Mouse (Mus musculus): Measurements from ENCODE around the gene Vstm4.
A peak's percentile ranks its signal among the peaks of the same experiment; 100 is the strongest.

Vstm4 gene

DNA sequence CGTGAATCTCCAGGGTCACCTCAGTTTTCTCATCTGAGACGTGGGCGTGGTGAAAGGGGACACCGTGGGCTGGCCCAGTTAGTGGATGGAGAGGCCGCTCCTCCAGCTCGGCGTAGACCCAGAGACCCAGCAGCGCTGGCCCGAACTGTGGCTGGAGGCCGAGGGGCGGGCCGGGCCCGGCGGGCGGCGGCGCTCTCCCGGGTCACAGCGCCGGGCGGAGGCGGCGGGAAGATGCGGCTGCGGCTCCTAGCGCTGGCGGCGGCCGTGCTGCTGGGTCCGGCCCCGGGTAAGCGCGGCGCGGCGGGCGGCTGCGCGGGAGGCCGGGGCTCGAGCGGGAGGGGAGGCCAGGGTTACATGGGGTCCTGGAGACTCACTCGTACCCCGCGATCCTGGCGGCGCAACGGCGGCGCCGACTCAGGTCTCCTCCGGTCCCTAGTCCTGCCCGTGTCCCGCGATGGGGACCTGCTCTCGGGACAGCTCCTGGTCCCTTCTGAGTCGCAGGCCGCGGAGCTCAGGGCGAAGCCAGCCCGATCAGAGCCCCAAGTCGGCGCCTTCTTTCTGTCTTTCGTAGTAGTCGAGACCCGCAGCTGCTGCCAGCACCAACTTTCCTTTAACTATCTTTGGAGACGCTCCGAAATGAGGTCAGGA is at the start of gene Vstm4:
TSS of gene Vstm4 (plus strand) at position 76 of the 648 bp plus-strand sequence.
- DNase-seq (ENCODE audit: low spot score in 2 of 2): peak; percentile 8 to 15

- no peak for DNase-seq (ENCODE audit: low spot score in 2 of 2)
These were observed 46.4 kb upstream of the Vstm4 start for GRCm38 (mm10) chr14:32810111-32810510.

DNA sequence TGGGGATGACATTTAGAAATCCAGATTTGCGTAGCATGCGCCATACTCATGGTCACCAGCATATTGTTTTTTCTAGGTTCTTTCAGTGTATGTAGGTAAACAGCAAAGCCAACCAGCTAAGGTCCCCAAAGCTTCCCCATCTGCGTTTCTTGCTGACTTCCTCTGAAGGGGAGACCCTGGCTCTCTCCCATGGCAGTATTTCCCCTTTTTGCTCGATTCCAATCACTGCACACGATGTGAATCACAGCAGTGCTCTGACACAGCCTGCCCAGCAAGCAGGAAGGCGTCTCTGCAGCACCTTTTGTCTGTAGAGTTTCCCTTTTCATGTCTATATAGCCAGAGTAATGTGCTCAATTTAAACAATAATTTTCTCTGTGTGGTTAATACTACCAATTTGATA is 44.1 kb upstream of the Vstm4 start:
- no peak for DNase-seq (ENCODE audit: low spot score in 2 of 2)

DNA sequence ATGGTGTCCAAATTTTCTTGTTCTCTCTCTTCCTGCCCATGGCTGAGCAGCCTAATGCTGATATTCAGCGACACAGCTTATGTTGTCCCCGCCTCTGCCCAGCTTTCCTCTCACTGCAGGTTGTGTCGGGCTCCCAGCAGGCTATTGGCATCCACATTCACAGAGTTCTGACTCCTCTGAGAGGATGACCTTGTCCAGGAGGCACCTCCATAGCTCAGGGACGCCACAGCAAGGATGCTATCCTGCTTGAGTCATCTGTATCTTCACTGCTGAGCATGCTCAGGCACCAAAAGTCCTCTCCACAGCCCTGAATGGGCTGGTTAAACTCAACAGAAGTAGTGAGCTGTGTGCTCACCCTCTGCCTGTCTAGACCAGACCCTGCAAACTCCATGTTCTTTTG is 41.6 kb upstream of the Vstm4 start:
- no peak for DNase-seq (ENCODE audit: low spot score in 2 of 2)

GRCm38 (mm10) chr14:32816533-32816932 is 40.0 kb upstream of the Vstm4 start:
- no peak for DNase-seq (ENCODE audit: low spot score in 2 of 2)

- no peak for DNase-seq (ENCODE audit: low spot score in 2 of 2)
These were observed 39.3 kb upstream of the Vstm4 start for GRCm38 (mm10) chr14:32817258-32817657.

DNA sequence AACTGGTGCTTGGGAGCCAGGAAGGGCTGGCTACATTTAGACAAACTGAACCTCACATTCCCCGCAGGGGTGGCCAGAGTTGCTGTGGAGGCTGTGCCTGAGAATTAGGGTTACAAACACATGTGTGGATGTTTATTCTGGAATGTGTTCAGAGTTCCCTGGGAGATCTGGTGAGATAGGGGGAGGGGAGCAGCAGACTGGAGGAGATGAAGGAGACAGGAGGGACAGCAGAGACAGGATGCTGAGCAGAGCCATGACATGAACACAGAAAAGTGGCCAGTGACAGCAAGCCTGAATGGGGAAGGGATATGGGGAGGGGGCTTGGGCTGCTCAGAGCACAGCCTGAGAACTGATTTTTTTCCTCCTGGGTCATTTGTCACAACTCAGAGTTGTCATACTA is 37.3 kb upstream of the Vstm4 start:
- no peak for DNase-seq (ENCODE audit: low spot score in 2 of 2)

GRCm38 (mm10) chr14:32822812-32823211 is 33.7 kb upstream of the Vstm4 start:
- DNase-seq (ENCODE audit: low spot score in 2 of 2): no peak

DNA sequence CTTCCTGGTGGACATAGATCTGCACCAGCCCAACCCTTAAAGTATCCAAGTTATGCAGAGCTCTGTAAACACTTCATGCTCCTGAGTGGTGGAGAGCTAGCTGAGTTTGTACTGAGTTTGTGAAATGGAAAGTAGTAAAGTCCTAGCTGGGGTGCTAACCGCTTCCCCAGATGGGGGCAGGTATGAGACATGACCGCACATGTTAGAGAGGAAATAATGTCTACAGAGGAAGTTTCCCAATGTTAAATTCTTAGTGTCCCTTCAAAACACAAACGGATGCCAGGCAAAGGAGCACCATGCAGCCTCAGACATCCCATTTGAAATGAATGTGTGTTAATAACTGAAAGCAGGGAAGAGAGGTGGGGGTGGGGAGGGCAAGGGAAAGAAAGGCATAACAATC is 32.7 kb upstream of the Vstm4 start:
- no peak for DNase-seq (ENCODE audit: low spot score in 2 of 2)

DNA sequence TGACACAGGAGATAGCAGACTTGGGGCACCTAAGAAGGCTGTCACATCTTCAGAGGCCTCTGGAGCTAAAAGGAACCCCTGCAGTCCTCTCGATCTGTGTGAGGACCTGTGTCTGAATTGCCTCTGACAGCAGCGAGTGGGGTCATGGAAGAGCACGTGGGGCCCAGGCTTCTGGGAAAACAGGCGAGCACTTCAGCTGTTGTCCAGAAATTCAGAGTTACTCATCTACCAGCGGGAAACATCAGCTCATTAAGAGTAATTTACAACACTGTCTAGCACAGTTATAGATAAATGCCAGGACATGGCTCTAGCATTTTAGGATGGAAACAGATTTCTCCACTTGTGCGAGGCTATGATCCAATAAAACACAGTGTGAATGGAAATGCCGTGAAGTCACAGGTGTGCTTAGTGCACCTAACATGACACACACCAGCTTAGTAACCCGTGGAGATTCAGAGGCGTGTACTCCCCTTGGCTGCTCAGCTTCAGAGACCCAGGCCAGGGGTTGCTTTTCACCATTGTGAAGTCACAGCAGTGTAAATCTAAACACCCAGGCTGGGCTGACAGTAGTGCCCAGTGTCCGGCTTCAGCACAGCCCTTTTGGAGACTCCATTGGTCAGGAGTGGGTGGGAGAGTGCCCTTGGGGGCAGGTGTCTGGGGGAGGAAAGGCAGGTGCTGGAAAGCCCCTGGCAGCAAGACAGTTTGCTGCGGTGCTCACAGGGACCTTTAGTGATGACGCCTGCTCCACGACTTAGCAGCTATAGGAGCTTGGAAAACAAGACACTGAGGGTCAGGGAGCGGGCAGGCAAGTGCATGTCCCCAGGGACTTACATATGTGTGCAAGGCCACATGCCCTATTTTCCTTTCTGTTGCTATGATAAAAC is 32.0 kb upstream of the Vstm4 start:
- DNase-seq (ENCODE audit: low spot score in 2 of 2): no peak

GRCm38 (mm10) chr14:32825426-32826032 is 31.0 kb upstream of the Vstm4 start:
- no peak for DNase-seq (ENCODE audit: low spot score in 2 of 2)

GRCm38 (mm10) chr14:32827165-32827564 is 29.4 kb upstream of the Vstm4 start:
- no peak for DNase-seq (ENCODE audit: low spot score in 2 of 2)

GRCm38 (mm10) chr14:32827994-32828650 is 28.4 kb upstream of the Vstm4 start:
- peak in 1 of 2 experiments; percentile 6 for DNase-seq (ENCODE audit: low spot score in 2 of 2)

- DNase-seq (ENCODE audit: low spot score in 2 of 2): no peak
These were observed 22.7 kb upstream of the Vstm4 start, which contains the start of gene Fam170b for GRCm38 (mm10) chr14:32833847-32834246. TSS of gene Fam170b (plus strand) at chr14:32833962.

- DNase-seq (ENCODE audit: low spot score in 2 of 2): no peak
These were observed 21.4 kb upstream of the Vstm4 start for GRCm38 (mm10) chr14:32835181-32835580.

DNA sequence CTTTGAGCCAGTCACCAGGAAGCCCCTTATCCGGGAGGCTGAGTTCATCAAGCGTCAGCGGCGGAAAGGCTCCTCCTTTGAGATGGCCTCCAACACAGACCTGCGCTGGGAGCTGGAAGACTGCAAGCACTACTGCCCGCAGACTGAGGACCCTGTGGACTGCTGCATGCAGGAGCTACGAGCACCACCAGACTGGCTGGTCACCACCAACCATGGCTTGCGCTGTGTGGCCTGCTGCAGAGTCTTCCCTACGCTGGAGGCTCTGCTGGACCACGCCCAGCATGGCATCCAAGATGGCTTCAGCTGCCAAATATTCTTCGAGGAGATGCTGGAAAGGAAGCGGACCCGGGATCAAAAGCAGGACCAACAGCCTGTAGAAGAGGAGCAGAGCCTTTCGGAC is 21.0 kb upstream of the Vstm4 start:
- DNase-seq (ENCODE audit: low spot score in 2 of 2): no peak

DNA sequence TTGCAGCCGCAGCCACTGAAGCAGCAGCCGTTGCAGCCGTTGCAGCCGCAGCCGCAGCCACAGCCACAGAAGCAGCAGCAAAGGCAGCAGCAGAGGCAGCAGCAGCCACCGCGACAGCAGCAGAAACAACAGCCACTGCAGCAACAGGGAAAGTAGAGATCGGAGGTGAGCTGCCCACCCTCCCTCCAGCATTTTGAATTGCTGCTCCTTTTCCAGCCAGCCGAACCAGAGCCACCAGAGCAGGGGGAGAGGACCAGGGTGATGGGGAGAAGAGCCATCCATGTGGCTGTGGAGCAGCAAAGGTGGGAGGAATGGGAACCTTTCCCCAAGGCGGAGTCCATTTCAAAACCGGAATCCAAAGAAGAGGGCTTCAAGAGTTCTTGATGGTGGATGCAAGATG is 20.4 kb upstream of the Vstm4 start:
- no peak for DNase-seq (ENCODE audit: low spot score in 2 of 2)

DNA sequence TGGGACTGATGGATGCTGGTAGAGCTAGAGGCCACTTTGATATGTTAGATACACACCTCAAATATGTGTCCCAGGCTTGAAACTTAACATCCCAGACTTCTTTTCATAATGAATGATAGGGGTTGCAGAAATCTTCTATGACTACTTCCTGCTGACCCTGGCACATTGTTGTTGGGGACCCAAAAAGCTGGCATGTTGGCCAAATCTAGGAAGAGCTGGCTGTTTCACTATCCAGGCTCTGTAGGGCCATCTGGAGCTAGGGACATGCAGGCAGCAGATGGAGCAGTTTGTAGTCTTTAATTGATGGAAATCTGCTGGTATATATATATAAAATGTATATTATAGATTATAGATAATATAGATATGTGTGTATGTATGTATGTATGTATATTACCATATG is 14.5 kb upstream of the Vstm4 start:
- DNase-seq (ENCODE audit: low spot score in 2 of 2): no peak

DNA sequence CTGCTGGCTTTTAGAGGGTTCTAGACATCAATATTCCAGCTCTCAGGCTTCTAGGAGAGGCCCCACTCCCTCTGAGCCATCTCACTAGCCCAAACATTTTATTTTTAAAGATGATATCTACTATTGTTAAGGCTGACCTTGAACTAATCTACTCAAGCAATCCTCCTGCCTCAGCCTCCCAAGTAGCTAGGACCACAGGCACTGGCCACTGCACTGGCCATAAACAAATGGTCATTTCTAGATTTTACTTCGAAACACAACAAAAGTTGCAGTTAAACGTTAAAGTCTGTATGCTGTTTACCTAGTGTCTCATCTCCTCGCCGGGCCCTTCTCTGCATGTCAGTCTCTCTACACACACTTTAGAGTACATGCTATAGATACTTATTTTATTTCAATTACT is 2.5 kb upstream of the Vstm4 start:
- no peak for DNase-seq (ENCODE audit: low spot score in 2 of 2)

GRCm38 (mm10) chr14:32856246-32856645 is 310 bp upstream of the Vstm4 start:
- no peak for DNase-seq (ENCODE audit: low spot score in 2 of 2)

GRCm38 (mm10) chr14:32858361-32858760 is 1.8 kb downstream of the Vstm4 start:
- DNase-seq (ENCODE audit: low spot score in 2 of 2): no peak

DNA sequence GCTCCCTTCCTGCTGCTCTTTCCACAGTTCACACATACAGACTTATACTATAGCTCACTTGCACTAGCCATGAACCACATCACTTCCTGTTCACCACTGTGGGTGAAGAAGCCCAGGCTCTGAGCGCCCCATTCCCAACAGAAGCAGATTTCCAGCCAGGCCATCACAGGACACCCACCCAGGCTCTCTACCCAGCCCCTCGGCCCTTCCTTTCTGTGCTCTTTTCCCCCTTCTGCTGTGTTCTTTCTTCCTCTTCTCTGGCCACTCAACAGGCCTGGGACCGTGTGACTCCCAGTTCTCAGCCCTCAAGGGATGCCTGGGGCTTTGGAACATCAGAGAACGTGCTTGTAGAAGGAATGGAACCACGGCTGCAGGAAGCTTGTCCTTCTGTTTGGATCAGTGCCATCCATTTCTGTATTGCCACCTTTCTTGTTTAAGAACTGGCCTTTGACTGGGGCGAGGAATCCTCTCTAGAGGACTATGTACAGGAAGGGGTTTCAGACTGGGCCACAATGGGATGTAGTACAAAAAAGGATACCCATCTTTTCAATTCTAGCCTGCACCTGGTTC is 2.5 kb downstream of the Vstm4 start:
- no peak for DNase-seq (ENCODE audit: low spot score in 2 of 2)

All from right cerebral cortex, postnatal 36 days (tissue).